Mouse (Mus musculus) bone marrow macrophage, adult 2 months (primary cell): ENCODE data around the gene Asic3.

ENCODE experiments used
- CTCF ChIP-seq: IDR thresholded peaks from 2 replicates; pipeline ENCODE4 v1.5.1; 2012; ENCODE audit warnings: low read depth, mild to moderate bottlenecking, low read length, moderate library complexity
- POLR2A ChIP-seq: IDR thresholded peaks from 2 replicates; pipeline ENCODE4 v1.6.1; 2012; ENCODE audit warnings: mild to moderate bottlenecking, low read depth, low read length, borderline replicate concordance

GRCm38 (mm10) chr5:24413042-24413693 is at the start of gene Asic3:
- TF ChIP-seq CTCF: no peak
- no peak for TF ChIP-seq POLR2A
